Comparison of ENCODE assay signal across 8 mouse cellular contexts in genomic region chr7:12965678-12966091, GRCm38 (mm10). TPM values are rescaled to one million over a fixed set of nuclear protein-coding genes. Genes with fewer than 3 reads are reported as not detected.
DNase-seq lines count a peak whose midpoint lies in the region; ATAC-seq lines count a peak whose summit lies in the region.

Gene Zfp324, plus strand, starts transcription at chr7:12965838.

- peak; percentile 91 for DNase-seq in gastrocnemius, adult 18-20 months (ENCODE audit: low spot score)
- DNase-seq in left cerebral cortex, adult 18-20 months (ENCODE audit: low spot score in 2 of 2) = peak; percentile 85 to 91
- DNase-seq in lung, postnatal 4 days = peak; percentile 93 to 94
- peak; percentile 91 for DNase-seq in retina, postnatal 1 day
- DNase-seq in urinary bladder, adult 18-20 months (ENCODE audit: low spot score in 2 of 2) = peak; percentile 72 to 89

- peak within 1 kb of the TSS; percentile 88 for H3K9ac ChIP-seq in hindbrain, embryonic 15.5 days

- no peaks in the 10 kb centered on the region for H3K9me3 ChIP-seq in hindbrain, embryonic 15.5 days

- peaks cover 20% of the 10 kb centered on the region for H3K36me3 ChIP-seq in hindbrain, embryonic 15.5 days

- H3K4me2 ChIP-seq in hindbrain, embryonic 15.5 days = peak within 1 kb of the TSS; percentile 88

- peak within 1 kb of the TSS; percentile 94 for H3K27ac ChIP-seq in hindbrain, embryonic 15.5 days (replicated peaks)

- ATAC-seq in activated CD4-positive, CD25-positive, alpha-beta regulatory T cell, adult 4 months = peak; percentile 84
- peak; percentile 85 for ATAC-seq in common myeloid progenitor, adult 5-6 weeks (replicated peaks; ENCODE audit: low read depth, poor library complexity, severe bottlenecking)
- ATAC-seq in hindbrain, embryonic 15.5 days (ENCODE audit: low FRiP score, low read depth) = peak; percentile 93

- H3K27me3 ChIP-seq in hindbrain, embryonic 15.5 days = no peaks in the 10 kb centered on the region

- 0% methylated on average over 23 of the region's 23 CpGs for WGBS in hindbrain, embryonic 15.5 days

- H3K4me3 ChIP-seq in hindbrain, embryonic 15.5 days = peak within 1 kb of the TSS; percentile 79

- peaks cover 29% of the 10 kb centered on the region for H3K4me1 ChIP-seq in hindbrain, embryonic 15.5 days (replicated peaks)

RNA-seq across cellular contexts. Expression of gene Zfp324, which starts in this region (rescaled TPM):
- polyA plus RNA-seq in activated CD4-positive, CD25-positive, alpha-beta regulatory T cell, adult 4 months (2017; shearing (Covaris generic)) = 1 to 10 TPM; 2.4 to 3.4 TPM
- 6.7 and 8.0 TPM in 2 replicates for total RNA-seq in common myeloid progenitor, adult 5-6 weeks (2017)
- 1 to 10 TPM; 1.4 to 1.5 TPM for total RNA-seq in gastrocnemius, adult 18-20 months (2021)
- 13.4 and 13.6 TPM in 2 replicates for polyA plus RNA-seq in hindbrain, embryonic 15.5 days (2015; fragmentation: Nextera tagmentation; extraction: Ambion mirVana)
- total RNA-seq in left cerebral cortex, adult 18-20 months (2021) = 1 to 10 TPM; 9.4 to 9.6 TPM

Comparison
In these comparisons a context has a peak if more than half of its experiments do, and no peak if none do; other contexts are left out.
1. Peak in every context shown above with its lines: DNase-seq, ATAC-seq, H3K4me3 ChIP-seq and H3K27ac ChIP-seq.